Mouse (Mus musculus) kidney, postnatal 25 days (tissue): ENCODE data around the gene Sirt2.

ENCODE experiments used
- DNase-seq, 2 experiments: peaks; one replicate each; pipeline ENCODE4 v3.0.0; 2021; ENCODE audit warnings: mixed read lengths in 2 of 2

Sirt2 gene

DNA sequence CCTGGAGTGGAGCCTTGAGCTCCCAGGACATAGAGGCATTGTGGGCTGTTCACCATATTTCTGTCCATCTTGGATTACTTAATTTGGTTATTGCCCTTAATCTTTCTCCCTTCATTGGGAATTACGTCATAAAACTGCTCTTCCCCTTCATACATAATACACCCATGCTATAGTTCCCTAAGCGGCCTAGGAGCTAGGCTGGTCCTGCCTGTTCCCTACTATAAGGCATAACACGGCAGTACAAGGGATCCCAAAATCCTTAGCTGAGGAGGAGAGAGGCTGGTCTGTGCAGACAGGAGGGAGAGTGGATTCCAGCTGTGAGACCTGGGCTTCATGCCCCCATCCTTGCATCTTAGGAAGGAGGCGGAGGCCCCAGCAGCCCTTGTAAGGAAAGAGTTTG lies 51.4 kb downstream of the Sirt2 start:
- no peak for DNase-seq

DNA sequence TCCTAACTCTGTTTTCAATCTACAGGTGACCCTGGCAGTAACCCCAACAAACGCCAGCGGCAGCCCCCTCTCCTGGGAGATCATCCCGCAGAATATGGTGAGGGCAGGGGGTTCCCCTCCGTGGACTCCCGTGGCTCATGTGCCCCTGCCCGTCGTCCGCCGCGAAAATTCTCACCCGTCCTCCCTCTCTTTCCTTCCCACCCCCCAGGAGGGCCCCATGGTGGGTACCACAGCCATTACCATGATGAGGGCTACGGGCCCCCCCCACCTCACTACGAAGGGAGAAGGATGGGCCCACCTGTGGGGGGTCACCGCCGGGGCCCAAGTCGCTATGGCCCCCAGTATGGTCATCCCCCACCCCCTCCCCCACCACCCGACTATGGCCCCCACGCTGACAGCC lies 51.9 kb downstream of the Sirt2 start:
- no peak for DNase-seq

DNA sequence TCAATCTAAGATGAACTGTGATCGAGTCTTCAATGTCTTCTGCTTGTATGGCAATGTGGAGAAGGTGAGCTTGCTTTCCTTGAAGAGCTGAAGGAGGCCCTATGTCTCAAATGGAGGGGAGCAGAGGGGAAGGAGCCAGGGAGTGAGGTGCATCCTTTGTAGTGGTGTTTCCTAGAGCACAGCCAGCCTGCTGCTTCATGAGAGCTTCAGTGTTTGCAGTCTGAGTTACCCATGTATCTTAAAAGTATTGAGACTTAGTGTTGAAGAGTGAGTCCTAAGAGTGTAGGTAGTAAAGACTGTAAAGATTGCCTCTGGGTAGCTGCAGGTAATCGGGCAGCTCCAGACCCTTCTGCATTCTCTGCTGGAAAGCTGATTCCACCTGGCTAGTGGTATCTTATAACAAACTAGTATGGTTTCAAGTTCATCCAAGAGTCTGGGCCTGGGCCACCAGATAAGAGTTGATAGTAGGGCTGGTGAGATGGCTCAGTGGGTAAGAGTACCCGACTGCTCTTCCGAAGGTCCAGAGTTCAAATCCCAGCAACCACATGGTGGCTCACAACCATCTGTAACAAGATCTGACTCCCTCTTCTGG lies 52.4 kb downstream of the Sirt2 start:
- no peak for DNase-seq

DNA sequence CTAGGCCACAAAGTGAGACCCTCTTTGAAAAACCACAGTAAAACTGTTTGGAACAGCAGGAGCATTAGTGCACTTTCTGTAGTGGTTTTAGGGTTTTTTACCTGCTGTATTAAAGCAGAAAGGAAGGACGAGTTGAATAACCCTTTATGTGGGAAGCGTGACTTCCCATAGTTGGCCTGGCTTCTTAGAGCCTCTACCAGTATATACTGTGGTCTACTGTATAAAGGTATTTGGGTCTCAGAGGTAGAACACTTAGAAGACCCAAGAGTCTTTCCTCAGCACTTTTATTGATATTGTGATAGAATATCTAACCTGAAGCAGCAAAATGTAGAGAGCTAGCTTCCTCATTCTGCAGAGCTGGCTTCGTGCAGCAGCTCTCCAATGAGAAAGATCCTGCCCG lies 53.0 kb downstream of the Sirt2 start:
- DNase-seq, result no peak

DNA sequence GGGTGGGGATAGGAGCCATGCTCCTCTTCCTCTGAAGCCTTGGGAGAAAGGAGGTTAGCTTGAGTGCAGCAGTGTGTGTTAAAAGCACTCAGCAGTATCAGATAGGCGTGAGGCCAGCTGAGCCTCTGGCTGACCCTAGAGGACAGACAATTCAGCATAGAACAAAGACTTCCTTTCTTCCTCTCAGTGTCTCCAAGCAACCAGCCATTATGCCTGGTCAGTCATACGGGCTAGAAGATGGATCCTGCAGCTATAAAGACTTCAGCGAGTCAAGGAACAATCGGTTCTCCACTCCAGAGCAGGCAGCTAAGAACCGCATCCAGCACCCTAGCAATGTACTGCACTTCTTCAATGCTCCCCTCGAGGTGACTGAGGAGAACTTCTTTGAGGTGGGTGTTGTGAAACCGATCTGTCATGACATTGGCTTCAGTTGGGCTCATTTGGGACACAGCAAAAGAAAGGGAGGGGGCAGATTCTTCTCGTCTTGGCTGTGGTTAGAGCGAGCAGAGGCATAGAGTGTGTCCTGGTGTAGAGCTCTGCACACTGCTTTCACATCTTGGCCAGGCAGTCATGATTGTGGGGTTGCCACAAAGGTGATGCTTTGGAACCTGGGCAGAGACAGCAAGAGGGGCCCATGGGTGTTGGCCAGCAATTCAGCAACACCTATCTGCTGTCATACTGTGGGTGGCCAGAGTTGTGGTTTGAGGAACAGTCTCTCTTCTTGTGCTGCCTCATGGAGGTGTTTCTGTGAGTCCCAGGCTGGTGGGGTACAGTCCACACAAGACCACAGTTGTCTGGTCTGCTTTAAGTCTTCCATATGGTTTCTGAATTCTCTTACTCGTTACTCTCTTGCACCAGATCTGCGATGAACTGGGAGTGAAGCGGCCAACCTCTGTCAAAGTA lies 54.1 kb downstream of the Sirt2 start:
- DNase-seq, result peak; percentile 78 to 83

DNA sequence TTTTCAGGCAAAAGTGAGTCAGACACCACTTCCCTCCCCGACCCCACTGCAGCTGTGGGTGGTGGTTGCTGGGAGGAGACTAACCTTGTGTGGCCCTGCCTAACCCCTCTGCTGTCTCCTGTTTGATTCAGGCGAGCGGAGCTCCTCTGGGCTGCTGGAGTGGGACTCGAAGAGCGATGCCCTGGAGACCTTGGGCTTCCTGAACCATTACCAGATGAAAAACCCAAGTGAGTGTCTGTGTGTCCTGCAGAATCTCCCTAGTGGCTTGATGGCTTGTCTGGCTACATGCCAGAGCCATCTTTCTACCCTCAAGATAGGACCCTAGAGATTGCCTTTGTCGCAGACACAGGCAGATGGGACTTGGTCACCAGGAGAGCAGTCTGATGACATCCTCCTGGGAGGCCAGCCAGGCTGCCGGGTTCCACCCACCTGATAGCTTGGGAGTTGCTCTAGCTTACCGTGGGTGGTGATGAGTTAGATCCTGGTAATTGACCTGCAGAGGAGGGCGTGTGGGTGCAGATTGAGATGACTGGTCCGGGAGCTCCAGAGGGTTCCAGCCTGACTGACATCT lies 54.8 kb downstream of the Sirt2 start:
- peak; percentile 58 to 79 for DNase-seq

DNA sequence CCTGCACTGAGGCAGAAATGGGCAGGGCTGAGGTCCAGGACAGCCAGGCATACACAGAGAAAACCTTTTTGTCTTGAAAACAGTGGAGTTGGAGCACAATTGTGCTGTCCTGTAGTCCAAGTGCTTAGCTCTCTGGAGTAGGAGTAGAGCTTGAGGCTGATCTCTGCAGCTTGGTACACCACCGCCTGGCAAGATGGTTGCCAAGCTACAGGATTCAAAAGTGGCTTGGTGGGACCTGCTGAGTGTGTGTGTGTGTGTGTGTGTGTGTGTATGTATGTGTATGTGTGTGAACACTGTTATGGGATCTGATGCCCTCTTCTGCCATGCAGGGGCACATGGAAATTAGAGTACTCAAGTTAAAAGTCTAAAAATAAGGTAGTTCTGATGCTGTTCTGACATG lies 56.0 kb downstream of the Sirt2 start:
- DNase-seq, result no peak

DNA sequence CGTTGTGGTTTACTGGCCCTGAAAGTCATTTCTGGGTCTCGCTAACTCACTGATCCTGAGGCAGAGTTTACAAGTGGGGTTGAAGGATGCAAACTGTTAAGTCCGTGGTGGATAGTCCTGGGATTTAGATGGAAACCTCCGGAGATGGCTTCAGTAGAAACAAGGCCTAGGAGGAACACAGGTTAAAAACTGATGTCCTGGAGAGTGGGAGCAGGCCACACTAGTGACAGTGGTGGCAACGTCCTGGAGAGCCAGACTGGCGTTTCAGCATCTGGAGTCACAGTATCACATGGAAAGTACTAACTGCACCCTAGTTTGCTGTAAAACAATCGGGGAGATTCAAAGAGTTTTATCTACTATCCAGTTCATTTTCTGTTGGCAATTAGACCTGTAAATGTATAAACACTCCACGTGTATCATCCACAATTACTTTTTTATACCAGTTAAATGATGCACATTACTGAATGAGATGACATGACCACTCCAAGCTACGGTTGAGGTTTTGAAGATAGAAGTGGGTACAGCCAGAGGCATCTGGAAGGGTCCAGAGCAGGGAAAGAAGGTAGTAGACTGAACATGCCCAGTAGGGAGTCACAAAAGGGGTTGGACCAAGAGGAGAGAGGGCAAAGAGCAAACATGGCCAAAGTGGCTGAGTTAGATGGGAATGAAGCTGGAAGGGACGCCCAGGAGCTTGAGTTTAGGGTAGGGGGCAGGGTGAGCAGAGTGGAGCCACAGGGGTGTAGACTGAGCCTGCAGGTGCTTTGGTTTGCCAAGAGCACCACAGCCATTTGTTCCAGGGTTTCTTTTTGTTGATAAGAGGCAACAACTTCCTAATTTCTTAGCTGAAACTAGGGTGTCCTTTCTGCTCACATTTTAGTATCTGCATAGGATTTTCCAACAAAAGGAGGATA lies 56.7 kb downstream of the Sirt2 start:
- DNase-seq, result peak; percentile 43 to 76

DNA sequence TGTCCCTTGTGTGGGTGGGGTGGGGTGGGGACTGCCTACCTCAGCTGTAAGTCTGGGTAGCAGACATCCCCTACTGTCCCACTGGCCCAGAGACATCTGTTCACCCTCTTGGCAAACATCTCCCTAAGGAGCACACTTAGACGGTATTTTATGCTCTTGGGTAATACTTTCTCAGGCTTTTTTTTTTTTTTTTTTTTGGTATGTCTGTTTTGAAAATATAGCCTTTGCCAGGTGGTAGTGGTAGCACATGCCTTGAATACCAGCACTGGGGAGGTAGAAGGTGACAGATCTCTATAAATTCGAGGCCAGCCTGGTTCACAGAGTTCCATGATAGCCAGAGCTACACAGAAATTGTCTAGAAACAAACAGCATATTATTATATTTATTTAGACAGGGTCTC lies 57.4 kb downstream of the Sirt2 start:
- DNase-seq, result no peak

DNA sequence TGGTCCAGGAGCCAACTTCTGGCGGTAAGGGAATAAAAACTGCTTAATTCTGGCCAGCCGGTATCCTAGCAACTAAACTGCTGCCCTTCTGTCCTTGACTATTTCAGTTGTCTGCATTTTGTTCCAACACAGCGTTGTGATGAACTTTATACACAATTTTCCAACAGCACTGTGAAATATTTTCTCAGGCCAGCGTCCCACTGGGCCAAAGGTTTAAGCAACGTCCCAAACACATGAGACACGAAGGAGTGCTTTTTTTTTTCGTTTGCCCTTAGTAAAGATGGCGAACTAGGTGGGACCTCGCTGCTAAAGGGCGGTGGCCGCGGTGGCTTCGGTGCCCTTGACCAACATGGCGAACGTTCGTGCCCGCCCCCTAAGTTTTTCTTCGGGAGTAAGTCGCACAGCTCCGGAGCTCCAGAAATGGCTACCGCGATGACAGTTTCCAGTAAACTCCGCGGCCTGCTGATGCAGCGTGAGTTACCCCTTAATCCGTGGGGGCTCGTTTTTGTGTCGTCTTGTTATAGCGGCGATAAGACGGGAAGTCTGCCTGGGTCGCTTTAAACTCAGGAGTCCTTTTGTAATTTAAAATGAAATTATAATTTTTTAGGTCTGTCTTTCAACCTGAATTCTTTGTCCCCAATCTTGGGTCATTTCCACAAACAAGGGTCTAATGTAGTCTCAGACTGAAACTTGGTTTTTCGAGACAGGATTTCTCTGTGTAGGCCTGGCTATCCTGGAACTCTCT lies 58.6 kb downstream of the Sirt2 start, which contains the start of gene Ech1:
Ech1 (plus strand) TSS at position 277 of the 745 bp plus-strand sequence.
- DNase-seq, result peak; percentile 95

DNA sequence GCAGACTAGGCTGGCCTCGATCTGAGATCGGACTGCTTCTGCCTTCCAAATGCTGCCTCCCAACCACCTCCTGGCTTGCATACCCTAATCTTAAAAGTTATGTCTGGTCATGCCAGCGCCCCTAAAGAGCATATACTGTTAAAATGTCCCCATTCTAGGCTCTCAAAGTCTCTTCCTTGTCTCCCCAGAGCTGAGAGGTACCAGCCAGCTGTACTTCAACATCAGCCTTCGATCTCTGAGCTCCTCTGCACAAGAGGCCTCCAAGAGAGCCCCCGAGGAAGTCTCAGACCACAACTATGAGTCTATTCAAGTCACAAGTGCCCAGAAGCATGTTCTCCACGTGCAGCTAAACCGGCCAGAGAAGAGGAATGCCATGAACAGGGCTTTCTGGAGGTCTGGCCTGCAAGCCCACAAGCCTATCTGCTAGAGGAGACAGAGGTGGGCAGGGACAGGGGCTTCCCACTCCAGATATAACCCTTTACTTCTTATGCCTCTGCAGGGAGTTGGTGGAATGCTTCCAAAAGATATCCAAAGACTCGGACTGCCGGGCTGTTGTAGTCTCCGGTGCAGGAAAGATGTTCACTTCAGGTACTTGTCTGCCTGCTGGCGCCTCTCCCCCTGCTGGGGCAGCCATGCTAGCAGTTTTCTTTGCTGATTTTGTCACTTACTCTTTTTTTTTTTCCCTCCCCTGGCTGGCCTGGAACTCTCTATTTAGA lies 59.3 kb downstream of the Sirt2 start:
- DNase-seq, result peak in 1 of 2 experiments; percentile 66

DNA sequence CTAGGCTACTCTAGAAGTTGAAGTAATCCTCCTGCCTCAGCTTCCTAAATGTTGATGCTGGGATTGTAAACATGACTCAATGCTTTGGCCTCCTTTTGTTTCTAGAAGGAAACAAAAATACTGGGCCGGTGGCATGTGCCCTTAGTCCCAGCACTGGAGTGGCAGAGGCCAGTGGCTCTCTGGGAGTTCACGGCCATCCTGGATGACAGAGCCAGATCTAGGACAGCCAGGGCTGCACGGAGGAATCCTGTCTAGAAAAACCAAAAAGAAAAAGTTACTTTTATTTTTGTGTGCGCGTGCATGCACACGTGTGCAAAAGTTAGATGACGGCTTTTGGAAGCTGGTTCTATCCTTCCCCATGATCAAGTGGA lies 59.9 kb downstream of the Sirt2 start:
- no peak for DNase-seq

DNA sequence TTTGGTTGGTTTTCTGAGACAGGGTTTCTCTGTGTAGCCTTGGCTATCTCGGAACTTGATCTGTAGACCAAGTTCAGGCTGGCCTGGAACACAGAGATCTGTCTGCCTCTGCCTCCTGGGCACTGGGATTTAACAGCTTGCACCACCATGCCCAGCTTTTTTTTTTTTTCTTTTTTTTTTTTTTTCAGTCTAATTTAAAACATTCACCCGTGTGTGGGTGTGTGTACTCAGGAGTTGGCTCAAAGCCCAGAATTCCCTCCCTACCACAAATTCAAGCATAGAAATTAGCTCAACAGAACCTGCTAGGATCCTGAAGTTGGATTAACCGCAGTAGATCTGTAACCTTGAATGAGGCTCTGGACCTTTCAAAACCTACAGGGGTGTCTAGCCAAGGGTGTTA lies 60.8 kb downstream of the Sirt2 start:
- peak; percentile 78 to 84 for DNase-seq

DNA sequence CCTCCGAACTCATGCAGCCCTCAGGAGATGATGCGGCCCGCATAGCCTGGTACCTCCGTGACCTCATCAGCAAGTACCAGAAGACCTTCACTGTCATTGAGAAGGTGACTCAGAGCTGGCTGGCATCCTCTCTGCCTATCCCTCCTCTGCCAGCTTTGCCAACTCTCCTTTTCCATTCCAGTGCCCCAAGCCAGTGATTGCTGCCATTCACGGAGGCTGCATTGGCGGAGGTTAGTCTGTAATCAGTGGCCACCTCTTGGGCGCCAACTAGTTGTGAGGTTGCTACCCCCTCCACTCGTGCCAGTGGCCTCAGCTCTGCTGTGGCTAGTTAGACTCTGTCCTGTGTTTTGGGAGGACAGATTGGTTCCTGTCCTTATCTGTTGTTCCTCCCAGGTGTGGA lies 63.3 kb downstream of the Sirt2 start:
- peak in 1 of 2 experiments; percentile 49 for DNase-seq

DNA sequence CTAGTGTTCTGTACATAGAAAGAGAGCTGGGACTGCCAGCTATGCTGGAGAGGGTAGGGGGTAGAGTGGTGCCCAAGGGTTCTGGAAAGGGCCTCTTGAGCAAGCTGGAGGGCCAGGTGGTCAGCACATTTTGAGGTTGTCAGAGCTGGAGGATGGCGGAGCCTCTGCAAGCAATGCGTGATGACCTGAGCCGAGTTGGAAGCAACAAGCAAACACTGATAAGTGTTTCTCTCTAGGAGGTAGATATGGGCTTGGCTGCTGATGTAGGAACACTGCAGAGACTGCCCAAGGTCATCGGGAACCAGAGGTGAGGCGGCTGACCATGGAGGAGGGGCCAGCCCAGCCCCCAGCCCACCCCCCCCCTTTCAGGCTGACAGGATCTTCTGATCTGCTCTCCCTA lies 64.4 kb downstream of the Sirt2 start:
- no peak for DNase-seq

DNA sequence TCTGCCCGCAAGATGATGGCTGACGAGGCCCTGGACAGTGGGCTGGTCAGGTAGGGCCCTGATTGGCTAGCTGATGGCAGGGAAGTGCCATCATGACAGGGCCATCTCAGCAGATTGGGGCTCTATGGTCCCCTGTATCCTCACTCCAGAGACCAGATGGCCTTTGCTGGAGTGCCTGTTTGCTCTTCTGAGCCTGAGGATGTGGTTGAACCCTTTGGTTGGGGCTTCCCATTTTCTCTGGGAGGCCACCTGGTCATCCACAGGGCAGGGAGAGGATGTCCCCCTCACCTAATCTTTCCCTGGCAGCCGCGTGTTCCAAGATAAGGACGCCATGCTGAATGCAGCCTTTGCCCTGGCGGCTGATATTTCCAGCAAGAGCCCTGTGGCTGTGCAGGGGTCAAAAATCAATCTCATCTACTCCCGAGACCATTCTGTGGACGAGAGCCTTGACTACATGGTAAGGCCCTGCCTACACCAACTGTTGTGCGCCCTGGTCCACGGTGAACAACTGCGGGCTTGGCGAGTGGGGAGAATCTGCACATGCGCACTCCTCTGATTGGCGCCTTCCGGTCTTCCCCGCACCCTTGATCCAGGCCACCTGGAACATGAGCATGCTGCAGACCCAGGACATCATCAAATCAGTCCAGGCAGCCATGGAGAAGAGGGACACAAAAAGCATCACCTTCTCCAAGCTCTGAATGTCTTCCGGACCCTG lies 65.0 kb downstream of the Sirt2 start:
- no peak for DNase-seq

DNA sequence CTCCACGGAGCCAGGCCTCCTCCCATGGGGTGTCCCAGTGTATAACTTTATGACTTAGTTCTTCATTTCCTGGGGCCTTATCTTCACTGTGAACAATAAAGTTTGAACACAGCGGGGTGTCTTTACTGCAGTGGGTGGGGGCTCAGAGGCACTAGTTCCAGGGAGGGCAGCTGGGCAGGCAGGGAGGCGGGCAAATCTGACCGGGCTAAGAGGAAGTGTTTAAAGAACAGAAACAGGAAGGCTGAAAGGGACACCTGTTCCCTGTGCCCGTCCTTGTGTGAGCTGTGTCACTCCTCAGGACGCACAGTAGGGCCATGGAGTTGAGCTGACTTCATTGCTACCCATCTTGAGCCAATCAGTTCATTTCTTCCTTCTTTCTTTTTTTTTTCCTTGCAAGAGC lies 65.6 kb downstream of the Sirt2 start:
- no peak for DNase-seq

DNA sequence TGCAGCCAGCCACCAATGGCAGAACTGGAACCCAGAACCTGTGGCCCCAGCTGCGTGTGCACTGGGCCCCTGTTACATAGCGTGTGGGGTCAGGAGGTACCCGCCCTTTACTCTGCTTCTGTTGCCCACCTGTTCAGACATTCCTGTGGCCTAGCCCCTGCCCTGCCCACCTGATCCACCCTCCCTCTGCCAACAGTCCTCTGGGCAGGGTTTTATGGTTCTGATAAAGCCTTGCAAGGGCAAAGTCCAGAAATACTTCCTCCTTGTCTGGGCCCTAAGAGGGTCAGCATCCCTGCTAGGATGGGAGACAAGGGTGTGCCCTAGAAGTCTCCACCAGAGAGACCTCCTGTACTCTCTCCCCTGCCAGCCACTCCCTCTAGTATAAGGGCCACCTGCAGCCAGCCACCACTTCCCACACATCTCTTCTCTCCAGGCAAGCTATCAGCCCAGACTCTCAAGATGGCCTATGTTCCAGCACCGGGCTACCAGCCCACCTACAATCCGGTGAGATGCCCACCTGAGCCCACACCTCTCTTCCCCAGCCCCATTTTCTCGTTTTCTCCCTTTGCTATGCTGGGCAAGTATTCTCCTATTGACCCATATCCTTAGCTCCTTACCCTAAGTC lies 67.3 kb downstream of the Sirt2 start, which contains the start of gene Lgals4:
Lgals4 (plus strand) TSS at position 132 of the 625 bp plus-strand sequence.
- no peak for DNase-seq

DNA sequence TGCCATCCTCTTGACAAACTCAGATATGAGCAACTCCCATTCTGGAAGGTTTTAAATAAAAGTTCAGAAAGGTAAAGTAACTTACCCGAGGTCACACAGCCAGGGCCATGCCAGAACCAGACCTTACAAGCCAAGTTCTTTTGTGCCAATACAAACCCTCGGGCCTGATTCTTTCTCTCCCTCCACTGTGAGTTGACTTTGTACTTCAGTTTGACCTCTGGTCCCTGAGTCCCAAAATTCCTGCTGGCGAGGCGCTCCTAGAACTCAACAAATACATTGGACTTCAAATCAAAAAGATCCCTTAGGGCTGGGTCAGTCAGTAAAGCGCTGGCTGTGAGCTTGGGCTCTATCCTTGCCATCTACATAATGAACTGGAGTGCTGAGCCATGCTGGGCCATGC lies 70.4 kb downstream of the Sirt2 start:
- peak in 1 of 2 experiments; percentile 58 for DNase-seq
